12 mouse cellular contexts compared by ENCODE assay signal in genomic region chr13:82586335-82586734, GRCm38 (mm10).
"Had no signal": no experiment of that assay in that cellular context is flagged by ENCODE, and none has a peak within 500 bp of the region (broad histone marks: within the 10 kb centered on the region; RNA-seq: fewer than 3 reads in every experiment).

No protein-coding gene starts in this region.

- DNase-seq: left cerebral cortex, postnatal 4 days; liver; liver, embryonic 13.5 days; liver, postnatal 0 days; lung, adult 2 months; lung, postnatal 4 days; midbrain, embryonic 14.5 days had no signal

- ATAC-seq: liver, embryonic 12.5 days; liver, postnatal 0 days; lung, postnatal 0 days; midbrain, embryonic 13.5 days; midbrain, embryonic 15.5 days; midbrain, embryonic 16.5 days had no signal
